Mouse (Mus musculus) liver, postnatal 0 days (tissue): Measurements from ENCODE around the gene Ube2g1.

ENCODE experiments used
- CTCF ChIP-seq: sonication (generic); IDR thresholded peaks from 2 replicates; pipeline ENCODE4 v1.5.1; 2016; ENCODE audit warnings: antibody characterized with exemption, low read depth
- EP300 ChIP-seq: IDR thresholded peaks from 2 replicates; pipeline ENCODE4 v1.6.1; 2016; ENCODE audit warnings: antibody characterized with exemption, low read depth, mild to moderate bottlenecking

DNA sequence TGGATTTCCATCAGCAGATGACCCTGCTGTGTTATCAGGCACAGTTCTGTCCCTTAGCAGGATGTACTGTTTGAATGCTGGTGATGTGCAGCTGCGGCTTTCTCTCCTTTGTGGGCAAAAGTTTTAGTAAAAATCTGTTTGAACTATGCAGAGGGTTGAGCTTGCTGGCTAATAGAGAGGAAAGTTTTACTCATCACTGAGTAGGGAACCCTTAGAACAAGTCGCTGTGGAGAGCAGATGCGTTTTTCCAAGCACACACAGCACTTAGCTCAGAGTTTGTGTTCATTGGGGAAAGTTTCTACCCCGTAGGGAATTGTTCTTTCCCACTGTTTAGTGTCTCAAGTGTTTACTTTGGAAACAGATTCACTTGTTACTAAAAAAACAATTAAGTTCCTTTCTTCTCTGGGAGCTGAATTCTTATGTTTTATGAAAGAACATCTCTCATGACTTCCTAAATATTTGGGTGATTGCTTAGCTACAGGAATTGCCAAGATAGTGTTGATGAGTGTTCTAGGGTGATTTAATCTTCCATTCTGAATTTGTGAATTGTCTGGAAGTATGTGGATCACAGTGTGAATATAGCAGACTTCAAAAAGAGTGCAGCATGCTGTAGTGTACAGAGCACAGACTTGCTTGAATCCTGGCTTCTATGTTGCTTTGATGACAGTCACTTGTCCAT is 127.9 kb downstream of the Ube2g1 start:
- TF ChIP-seq CTCF (no peak), EP300 (no peak)
